Mouse (Mus musculus) gastrocnemius, adult 8-10 months (tissue): Measurements from ENCODE around the gene Gng11. TPM values are rescaled to one million over a fixed set of nuclear protein-coding genes. Genes with fewer than 3 reads are reported as not detected.

ENCODE experiments used
- total RNA-seq, 4 experiments: library from RNA; stranded (reverse); gene quantifications; 2 replicates each; pipeline ENCODE4 v1.2.4; 2022

Gene Gng11
- total RNA-seq, 4 experiments from 2014 or later, result 11.7 to 24.8 (median 15.6) TPM

Other genes starting within 250 kb of the Gng11 start
- gene Calcr, start 239.2 kb upstream of the Gng11 start, total RNA-seq, result under 1 TPM in 3 of 4 experiments, not detected in 1; 0.16 to 0.19 (median 0.19) TPM
- gene Tfpi2, start 15.0 kb upstream of the Gng11 start, total RNA-seq, result under 1 TPM in 1 of 4 experiments, not detected in 3; 0.24 TPM
- not detected for gene Gngt1, start 10.1 kb upstream of the Gng11 start, total RNA-seq
- 10 to 100 TPM; 18.2 to 23.3 (median 19.9) TPM for gene Bet1, start 83.1 kb downstream of the Gng11 start, total RNA-seq